Mouse (Mus musculus) ZHBTc4 (cell line): ENCODE data around the gene Olfr313.
"Not testable (repeated sequence)": the region's sequence is repeated elsewhere in the genome, so short reads cannot be mapped to it uniquely, and the experiment has no call there.

ENCODE experiments used
- DNase-seq: peaks from one replicate; pipeline ENCODE4 v3.0.0-alpha.2; 2011; ENCODE audit warnings: low read depth, low spot score

Olfr313 gene

DNA sequence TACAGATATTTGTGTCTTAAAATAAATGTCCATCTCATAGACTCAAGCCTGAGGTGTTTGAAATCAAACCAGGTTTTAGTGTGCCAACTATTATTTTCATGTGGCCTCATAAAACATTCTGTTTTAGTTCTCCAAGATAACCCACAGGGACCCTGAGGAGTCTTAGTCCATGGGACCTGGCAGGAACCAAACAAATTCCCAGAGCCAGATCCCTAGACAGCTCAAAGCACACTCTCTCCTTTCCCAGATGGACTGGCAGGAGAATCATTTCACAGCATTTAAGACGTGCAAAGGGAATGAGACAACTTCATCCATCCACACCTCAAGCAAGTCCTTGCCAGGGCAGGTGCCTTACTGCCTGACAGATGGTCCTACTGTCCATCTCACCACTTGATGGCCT lies at the start of gene Olfr313:
Gene Olfr313 (plus strand): TSS at position 301 of the 400 bp plus-strand sequence.
- DNase-seq = not testable (repeated sequence)

DNA sequence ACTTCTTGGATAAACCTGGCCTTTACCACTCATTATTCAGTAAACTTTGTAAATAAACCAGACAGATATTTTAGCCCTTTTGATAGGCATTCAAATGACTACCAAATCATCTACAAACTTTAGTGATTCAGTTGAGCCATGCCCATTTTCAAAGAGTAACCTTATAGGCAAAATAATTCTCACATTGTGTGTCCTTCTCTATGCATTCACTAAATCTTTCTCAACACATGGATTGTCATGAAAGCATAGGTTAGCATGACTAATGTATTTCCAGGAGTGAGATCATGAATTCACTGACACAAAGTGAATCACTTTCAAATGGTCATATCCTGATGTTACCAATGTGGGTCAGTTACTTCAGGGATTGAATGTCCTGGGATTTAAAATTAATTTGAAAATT lies 41.9 kb upstream of the Olfr313 start, which contains the start of gene Olfr315:
Gene Olfr315 (plus strand): TSS at position 301 of the 400 bp plus-strand sequence.
- no peak for DNase-seq

DNA sequence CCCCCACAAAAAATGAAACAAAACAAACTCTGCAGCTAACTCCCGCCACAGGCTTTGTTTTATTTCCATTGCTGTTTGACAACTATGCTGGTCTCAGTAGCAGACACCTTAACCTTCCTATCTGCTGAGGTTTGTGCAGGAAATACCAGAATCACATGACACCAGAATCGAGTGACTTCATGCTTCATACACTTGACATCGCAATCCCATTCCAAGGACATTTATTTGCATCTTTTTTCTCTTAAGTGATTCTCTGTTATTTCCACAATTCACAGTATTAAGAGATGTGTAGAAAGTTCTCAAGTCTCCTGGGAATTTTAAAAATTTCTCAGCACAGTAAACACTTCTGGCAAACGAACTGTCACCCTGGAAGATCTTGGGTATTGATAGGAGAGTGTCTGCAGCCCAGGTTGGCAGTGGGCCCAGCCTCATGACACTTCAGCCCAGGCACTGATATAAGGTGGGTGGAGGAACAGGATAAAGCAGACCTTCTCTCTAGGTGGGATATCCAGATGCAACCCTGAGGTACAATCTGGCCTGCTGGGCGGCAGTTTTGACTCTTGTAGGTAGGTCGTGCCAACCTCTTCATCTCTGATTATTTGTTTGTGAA lies 32.2 kb upstream of the Olfr313 start, which contains the start of gene Olfr314:
Gene Olfr314 (plus strand): TSS at position 473 of the 610 bp plus-strand sequence.
- no peak for DNase-seq

DNA sequence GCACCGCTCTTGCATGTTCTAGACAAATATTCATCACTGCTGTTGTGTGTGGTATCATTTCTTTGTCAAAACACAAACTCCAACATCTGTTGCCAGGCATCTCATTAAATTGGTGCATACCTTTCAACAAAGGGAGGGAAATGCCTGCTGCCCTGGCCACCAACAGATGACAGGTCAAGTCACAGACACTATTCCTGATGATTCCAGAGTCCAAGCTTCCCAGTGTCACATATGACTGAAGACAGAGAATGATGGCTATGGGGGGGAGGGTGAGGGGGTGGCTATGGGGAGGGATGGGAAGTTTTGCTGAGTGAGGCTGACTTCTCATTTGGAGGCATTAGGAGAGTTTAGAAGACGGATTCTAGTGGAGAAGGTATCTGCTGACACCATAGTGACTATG lies 30.6 kb upstream of the Olfr313 start:
- no peak for DNase-seq

DNA sequence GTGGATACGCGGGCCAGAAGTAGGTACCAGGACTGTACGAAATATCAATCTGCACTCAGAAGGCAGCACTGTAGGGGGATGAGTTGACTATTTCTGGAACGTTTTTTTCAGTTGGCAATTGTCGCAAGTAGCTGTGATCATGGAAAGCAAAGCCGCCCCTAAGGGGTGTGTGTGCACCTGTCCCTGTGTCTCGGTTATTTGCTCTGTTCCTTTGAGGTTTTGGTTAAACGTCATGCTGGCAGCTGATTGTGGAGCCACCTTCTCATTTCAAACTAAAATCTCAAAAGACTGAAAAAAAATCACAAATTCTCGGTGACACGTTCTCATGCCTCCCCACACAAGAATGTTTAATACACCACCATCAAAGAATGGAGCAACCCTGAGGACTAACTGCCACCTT lies 27.1 kb upstream of the Olfr313 start:
- no peak for DNase-seq

DNA sequence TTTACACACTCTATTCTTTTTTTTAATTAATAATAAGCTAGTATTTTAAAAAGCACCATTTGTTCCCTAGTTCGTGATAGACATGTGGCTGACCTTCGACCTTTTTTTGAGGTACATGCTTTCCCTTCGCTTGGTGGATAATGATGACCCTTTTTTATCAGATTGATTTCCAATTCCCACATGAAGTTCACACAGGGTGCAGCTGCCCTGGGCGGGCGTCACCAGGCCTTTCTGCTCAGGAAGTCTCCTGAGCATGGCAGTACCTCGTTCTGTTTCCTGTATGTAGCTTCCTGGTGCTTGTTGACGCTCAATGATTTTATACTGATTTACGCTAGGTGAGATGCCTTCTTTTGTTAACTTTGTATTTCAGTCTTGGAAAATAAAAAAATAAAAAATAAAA lies 26.5 kb upstream of the Olfr313 start:
- DNase-seq = no peak

DNA sequence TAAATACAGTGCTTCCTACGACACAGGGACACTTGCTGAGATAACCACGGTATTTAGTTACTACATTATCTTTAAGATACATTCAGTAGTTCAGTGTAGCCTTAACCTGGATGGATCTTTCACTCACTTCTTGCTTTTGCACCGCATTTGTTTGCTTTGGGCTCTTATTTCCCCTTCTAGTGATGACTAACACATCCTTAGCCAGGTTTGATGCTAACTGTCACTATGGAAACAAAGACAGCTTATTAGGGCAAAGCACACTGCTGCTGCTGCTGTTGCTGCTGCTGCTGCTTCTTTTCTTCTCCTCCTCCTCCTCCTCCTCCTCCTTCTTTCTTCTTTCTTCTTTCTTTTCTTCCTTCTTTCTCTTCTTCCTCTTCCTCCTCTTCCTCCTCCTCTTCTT lies 25.3 kb upstream of the Olfr313 start:
- no peak for DNase-seq

DNA sequence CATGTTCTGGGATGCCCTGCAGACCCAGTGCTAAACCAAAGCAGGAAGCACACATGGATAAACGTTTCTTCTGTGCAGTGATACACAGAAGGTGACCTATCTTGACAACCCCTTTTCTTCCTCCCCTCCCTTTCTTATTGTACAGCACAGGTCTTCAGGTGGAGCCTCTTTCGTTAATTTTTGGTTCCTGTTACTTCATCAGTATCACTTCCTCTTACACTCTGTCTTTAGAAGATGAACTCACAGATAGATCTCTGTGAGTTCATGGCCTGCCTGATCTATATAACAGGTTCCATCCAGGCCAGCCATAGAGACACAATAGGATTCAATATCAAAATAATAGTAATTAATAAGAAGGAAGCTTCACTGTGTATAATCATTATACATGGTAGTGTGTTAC lies 24.7 kb upstream of the Olfr313 start:
- no peak for DNase-seq

DNA sequence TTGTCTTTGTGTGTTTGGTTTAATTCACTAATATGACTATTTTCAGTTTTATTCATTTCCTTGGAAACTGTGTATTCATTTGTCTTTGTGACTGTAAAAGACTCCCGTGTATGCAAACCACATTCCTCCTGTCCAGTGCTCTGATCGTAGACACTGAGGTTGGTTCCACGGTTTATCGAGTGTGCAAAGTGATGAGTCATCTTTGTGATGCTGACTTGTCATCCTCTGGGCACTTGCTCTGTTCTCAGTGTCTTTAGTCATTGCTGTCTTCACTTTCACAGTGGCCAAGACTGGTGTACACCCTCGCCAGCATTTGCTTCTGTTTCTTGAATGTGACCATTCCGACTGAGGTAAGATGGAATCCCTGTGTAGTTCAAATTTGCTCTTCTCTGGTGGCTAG lies 24.2 kb upstream of the Olfr313 start:
- no peak for DNase-seq

DNA sequence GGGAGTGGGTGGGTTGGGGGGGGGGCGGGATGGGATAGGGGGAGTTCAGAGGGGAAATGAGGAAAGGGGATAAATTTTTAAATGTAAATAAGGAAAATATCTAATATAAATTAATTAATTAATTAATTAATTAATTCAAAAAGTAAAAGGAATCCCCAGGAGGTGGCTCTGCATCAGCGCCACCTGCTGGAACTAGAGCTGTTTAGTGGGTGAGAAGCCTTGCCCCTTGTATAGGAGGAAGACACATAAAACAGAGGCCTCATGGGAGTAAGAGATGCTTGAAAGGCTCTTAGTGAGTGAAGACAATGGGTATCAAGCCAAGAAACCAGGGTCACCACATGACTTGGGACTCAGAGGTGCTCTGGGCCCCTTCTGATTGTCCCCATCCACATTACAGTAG lies 18.9 kb upstream of the Olfr313 start:
- DNase-seq = peak; percentile 26

DNA sequence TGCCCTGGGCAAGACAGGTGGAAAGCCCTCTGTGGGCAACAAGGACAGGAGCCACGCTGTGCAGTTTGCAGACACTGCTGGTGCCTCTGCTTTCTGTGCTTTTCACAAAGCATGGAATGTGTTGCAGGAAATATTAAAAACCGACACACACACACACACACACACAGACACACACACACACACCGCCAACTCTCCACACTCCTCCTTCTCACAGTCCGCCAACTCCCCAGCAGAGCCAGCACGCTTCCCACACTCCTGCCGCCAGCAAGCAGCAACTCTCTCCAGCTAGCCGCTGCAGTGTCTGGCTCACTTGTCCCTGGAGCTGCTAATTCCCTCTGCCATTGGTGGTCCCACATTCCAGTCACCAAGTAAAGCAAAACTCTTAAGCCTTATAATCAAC lies 17.9 kb upstream of the Olfr313 start:
- no peak for DNase-seq

DNA sequence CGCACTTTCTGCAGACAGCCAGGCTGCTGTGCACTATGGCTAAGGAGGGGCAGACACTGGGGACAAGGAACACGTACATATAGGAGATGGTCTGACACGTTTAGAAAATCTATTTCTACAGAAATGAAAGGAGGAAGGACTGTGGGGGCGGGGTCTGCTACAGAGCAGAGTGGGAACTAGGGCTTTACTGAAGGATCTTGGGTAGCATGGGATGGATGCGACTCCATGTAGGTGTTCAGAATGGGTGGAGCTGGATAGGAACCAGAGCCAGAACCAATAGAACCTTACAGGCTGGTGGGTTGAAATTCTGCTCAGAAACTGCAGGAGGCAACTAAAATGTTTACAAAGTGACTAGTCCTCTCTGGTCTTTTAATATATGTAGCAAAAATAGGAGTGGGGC lies 15.1 kb upstream of the Olfr313 start:
- DNase-seq = no peak

DNA sequence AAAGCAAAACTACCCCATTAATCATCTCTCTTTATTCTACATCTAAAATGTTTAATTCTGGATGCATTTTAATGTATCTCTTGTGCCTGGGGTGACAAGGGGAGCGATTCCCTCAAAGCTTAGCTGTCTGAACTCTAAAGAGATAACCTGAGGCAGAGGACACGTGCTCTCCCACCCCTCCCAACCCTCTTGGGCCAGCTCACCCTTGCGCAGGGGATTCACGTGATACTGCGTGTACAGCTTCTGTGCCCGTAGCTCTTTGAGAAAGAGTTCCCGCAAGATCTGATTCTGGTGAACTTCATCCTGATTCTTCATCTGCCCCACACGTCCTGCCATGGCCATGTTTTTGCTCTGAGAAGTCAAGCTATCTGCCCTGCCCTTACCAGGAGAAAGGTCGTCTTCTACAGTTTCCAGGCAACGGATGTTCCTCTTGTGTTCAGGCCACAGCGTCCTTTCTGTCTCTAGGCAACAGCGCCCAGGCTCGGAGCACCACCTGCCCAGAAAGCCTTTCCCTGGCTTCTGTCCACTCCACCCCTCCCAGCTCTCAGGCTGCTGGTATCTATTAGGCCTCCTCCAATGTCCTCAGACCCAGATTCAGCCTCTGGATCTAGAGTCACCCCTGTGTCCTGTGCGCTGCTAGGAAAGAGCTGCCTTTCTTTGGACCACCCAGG lies 13.1 kb upstream of the Olfr313 start, which contains the start of gene Fam183b:
Gene Fam183b (minus strand): TSS at position 403 of the 671 bp plus-strand sequence.
- DNase-seq = peak; percentile 77

DNA sequence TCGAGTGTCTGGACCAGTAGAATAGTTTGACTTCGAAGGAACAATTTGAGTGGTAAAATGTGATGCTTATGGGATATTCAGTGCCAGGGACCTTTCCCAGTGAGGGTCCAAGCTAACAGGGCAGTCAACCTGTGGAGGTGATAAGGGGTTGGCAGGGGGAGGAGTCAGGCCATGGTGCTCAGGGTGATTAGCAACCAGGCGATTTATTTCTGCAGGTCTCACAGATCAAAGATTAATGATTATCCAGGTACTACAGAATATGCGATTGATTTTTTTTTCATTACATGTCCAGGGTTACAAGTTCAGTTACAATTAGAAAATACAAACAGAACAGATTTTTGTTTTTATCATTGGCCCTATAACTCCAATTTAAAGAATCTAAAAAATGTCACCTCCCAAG lies 10.9 kb upstream of the Olfr313 start:
- no peak for DNase-seq

DNA sequence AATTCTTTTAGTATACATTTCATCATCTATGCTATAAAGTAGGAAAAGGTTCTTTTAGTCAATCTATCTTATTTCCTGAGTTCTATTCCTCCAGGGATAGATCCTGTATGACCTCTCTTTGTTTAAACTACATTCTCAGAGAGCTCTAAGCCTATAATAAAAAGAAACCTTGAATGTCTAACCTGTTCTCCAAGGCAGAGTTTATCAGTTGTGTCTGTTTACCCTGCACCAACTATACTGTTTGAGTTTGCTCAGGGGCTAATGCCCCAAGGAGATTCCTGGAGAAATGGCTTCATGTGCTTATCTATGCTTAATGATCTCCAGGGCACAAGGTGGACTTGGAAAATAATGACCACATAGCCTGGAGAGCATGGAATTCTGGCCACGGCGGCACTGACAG lies 10.4 kb upstream of the Olfr313 start:
- DNase-seq = no peak

DNA sequence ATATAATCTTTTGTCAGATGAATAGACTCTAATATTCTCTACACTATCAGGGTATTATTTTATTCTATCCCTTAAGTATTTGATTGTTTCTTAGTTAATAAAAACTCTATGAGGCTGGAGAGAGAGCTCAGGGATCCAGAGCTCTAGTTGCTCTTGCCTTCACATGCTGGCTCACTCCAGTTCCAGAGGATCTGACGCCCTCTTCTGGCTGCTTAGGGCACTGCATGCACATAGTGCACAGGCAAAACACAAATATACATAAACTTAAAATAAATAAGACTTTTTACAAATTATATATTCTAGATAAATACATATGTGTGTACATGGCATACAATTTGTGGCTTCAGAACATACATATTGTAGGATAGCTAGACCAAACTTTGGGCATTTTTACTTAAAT lies 2.8 kb upstream of the Olfr313 start:
- DNase-seq = peak; percentile 54

DNA sequence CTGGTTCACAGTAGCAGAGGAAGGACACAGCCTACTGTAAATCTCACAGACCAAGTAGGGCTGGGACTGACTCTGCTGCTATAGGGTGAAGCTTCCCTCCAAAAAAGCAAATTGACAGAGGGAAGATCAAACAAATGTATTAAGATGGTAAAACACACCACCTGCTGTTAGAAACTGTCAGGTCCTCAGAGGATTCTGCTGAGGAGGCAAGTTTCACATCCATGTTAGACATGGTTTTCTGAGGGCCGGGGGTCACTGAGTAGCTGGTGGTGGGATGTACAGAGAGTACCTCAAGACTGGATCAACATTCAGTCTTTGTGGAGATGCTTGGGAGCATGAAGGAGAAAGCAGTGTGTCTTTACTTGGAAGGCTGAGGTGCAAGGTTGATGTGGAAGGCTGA lies 876 bp downstream of the Olfr313 start:
- DNase-seq = no peak

DNA sequence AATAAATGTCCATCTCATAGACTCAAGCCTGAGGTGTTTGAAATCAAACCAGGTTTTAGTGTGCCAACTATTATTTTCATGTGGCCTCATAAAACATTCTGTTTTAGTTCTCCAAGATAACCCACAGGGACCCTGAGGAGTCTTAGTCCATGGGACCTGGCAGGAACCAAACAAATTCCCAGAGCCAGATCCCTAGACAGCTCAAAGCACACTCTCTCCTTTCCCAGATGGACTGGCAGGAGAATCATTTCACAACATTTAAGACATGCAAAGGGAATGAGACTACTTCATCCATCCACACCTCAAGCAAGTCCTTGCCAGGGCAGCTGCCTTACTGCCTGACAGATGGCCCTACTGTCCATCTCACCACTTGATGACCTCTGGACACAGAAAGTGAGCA lies 14.1 kb downstream of the Olfr313 start, which contains the start of gene Olfr312:
Gene Olfr312 (plus strand): TSS at position 301 of the 400 bp plus-strand sequence.
- not testable (repeated sequence) for DNase-seq

DNA sequence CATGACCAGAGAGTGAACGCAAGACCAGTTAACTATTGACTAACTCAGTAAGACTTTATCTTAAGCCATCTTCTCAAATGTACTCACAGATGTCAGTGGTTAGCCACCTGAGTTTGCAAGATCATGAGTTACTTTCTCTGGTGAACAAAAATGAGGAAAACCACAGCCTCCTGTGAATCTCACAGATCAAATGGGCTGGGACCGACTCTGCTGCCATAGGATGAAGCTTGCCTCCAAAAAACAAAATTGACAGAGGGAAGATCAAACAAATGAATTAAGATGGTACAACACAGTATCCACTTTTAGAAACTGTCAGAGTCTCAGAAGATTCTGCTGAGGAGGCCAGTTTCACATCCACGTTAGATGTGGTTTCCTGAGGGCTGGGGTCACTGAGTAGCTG lies 15.0 kb downstream of the Olfr313 start:
- no peak for DNase-seq

DNA sequence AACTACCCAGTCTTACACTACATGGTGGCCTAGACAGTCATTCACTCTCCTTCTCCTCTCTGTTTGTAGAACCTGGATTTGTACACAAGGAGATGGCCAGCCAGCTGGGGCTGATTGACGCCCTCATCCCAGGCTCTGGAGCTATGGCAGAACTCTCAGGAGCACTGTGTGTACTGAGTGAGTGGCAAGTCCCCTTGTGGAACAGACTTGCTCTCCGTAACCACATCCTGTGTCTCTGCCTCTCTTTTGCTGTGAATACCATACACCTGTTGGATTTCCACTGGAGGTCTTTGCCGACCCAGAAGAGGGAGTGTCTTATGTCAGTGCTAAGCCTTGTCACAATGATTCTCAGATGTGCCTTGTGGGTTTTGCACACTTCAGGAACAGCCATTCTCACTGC lies 17.7 kb downstream of the Olfr313 start:
- not testable (repeated sequence) for DNase-seq

DNA sequence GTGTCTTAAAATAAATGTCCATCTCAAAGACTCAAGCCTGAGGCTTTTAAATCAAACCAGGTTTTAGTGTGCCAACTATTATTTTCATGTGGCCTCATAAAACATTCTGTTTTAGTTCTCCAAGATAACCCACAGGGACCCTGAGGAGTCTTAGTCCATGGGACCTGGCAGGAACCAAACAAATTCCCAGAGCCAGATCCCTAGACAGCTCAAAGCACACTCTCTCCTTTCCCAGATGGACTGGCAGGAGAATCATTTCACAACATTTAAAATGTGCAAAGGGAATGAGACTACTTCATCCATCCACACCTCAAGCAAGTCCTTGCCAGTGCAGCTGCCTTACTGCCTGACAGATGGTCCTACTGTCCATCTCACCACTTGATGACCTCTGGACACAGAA lies 24.2 kb downstream of the Olfr313 start, which contains the start of gene Olfr311:
Gene Olfr311 (plus strand): TSS at position 301 of the 400 bp plus-strand sequence.
- DNase-seq = not testable (repeated sequence)

DNA sequence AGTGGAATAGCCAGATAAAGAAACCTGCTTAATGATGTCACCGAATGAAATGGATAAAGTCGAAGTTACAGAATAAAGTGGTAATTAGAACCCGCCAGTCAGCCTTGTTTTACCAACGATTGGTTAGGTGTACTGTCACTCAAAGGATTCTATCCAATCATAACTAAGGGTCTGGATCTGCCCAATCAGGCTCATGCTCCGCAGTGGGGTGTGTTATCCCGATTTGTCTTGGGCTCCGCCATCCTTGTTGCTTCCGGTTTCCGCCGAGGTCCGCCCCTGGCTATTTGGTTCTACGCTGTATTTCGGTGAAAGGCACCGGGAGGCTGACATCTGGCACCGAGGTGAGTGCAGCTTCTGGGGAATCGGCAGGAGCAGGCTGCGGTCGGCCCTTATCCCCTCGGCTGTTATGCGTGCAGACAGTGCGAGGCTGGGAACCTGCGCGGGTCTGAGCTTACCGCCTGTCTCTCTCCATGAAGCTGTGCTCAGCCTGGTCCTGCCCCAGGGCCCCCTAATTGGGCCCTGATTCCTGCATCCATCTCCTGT lies 32.2 kb downstream of the Olfr313 start, which contains the start of gene Gm12258:
Gene Gm12258 (plus strand): TSS at position 240 of the 543 bp plus-strand sequence.
- peak; percentile 97 for DNase-seq

DNA sequence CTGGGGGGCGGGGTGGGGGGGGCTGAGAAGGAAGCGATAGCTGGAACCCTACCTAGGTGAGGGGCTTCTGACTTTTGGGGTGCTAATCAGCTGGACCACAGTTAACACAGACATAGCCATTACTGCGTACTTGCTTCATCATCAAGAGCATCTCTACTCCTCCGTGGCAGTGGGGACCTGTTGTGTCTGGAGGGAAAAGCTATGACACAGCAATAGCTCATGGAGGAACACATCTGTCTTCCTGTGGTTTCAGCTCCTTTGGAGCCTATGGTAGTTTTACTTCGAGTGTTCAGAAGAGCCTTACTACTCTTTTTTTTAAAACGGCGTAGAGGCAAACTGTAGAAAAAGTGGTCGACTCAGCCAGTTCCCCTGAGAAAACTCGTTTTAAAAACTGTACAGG lies 32.8 kb downstream of the Olfr313 start:
- no peak for DNase-seq
